Mouse (Mus musculus) left cerebral cortex, postnatal 25 days (tissue): ENCODE data around the gene Notum. TPM values are rescaled to one million over a fixed set of nuclear protein-coding genes. Genes with fewer than 3 reads are reported as not detected.

ENCODE experiments used
- microRNA-seq, 2 experiments: library from miRNA; unstranded; fragments of <30 nt; microRNA quantifications; one replicate each; pipeline ENCODE4 v1.2.0; 2022
- total RNA-seq, 2 experiments: library from RNA; stranded (reverse); gene quantifications; 2 replicates each; pipeline ENCODE4 v1.2.3; 2021

Gene Notum
- total RNA-seq, 2 experiments from 2014 or later, result 4.1 to 4.7 TPM

Small RNAs within 50 kb of the gene (microRNA-seq; reads per million reads assigned to microRNA genes)
- 2.5 to 5.4 reads per million in 2 experiments for gene Mir6936

Other genes with a start within 250 kb of the Notum start
- 10 to 100 TPM; 67.5 to 71.1 TPM for gene Nploc4, start 223.5 kb downstream of the Notum start, total RNA-seq
- gene Tspan10, start 218.5 kb downstream of the Notum start, total RNA-seq, result 1 to 10 TPM; 2.8 to 5.8 TPM
- gene Pde6g, start 207.7 kb downstream of the Notum start, total RNA-seq, result under 1 TPM in 1 of 2 experiments, not detected in 1; 0.18 TPM
- gene Oxld1, start 203.1 kb downstream of the Notum start, total RNA-seq, result 10 to 100 TPM; 12.6 to 15.9 TPM
- 10 to 100 TPM; 21.5 to 29.0 TPM for gene Ccdc137, start 203.1 kb downstream of the Notum start, total RNA-seq
- gene Arl16, start 193.6 kb downstream of the Notum start, total RNA-seq, result 10 to 100 TPM; 56.7 to 58.1 TPM
- 10 to 100 TPM; 72.6 to 75.2 TPM for gene Mrpl12, start 176.6 kb downstream of the Notum start, total RNA-seq
- 10 to 100 TPM; 18.4 to 20.5 TPM for gene Slc25a10, start 169.3 kb downstream of the Notum start, total RNA-seq
- gene Gcgr, start 130.5 kb downstream of the Notum start, total RNA-seq, result not detected
- 10 to 100 TPM; 88.2 to 93.6 TPM for gene Mcrip1, start 111.4 kb downstream of the Notum start, total RNA-seq
- not detected for gene Ppp1r27, start 110.0 kb downstream of the Notum start, total RNA-seq
- 100 to 1,000 TPM; 125 to 127 TPM for gene P4hb, start 87.9 kb downstream of the Notum start, total RNA-seq
- 100 to 1,000 TPM; 340 to 344 TPM for gene Arhgdia, start 79.6 kb downstream of the Notum start, total RNA-seq
- gene Alyref, start 62.8 kb downstream of the Notum start, total RNA-seq, result 10 to 100 TPM; 59.9 to 61.2 TPM
- gene Anapc11, start 62.8 kb downstream of the Notum start, total RNA-seq, result 10 to 100 TPM; 93.2 to 94.8 TPM
- gene Npb, start 52.7 kb downstream of the Notum start, total RNA-seq, result not detected
- 100 to 1,000 TPM; 120 to 141 TPM for gene Pcyt2, start 43.2 kb downstream of the Notum start, total RNA-seq
- gene Sirt7, start 35.9 kb downstream of the Notum start, total RNA-seq, result 10 to 100 TPM; 37.8 TPM
- gene Mafg, start 27.6 kb downstream of the Notum start, total RNA-seq, result 10 to 100 TPM; 91.5 to 98.4 TPM
- 1 to 10 TPM; 1.4 to 2.1 TPM for gene Pycr1, start 17.4 kb downstream of the Notum start, total RNA-seq
- 1 to 10 TPM; 7.4 to 8.6 TPM for gene Myadml2, start 13.0 kb downstream of the Notum start, total RNA-seq
- gene Aspscr1, start 11.8 kb upstream of the Notum start, total RNA-seq, result 10 to 100 TPM; 51.2 to 53.1 TPM
- 10 to 100 TPM; 18.0 to 22.7 TPM for gene Cenpx, start 52.6 kb upstream of the Notum start, total RNA-seq
- gene Lrrc45, start 52.8 kb upstream of the Notum start, total RNA-seq, result 10 to 100 TPM; 50.4 to 60.0 TPM
- gene Rac3, start 60.3 kb upstream of the Notum start, total RNA-seq, result 10 to 100 TPM; 39.4 to 41.0 TPM
- gene Dcxr, start 66.1 kb upstream of the Notum start, total RNA-seq, result 1 to 10 TPM; 6.1 to 7.4 TPM
- gene Cbr2, start 70.9 kb upstream of the Notum start, total RNA-seq, result 1 to 10 TPM; 2.6 to 3.7 TPM
- 10 to 100 TPM; 29.3 to 33.1 TPM for gene Hmga1b, start 101.6 kb upstream of the Notum start, total RNA-seq
- gene Rfng, start 123.0 kb upstream of the Notum start, total RNA-seq, result 10 to 100 TPM; 62.9 to 63.3 TPM
- 100 to 1,000 TPM; 139 to 143 TPM for gene Gps1, start 123.1 kb upstream of the Notum start, total RNA-seq
- 10 to 100 TPM; 40.0 to 42.8 TPM for gene Dus1l, start 135.2 kb upstream of the Notum start, total RNA-seq
- gene Fasn, start 163.4 kb upstream of the Notum start, total RNA-seq, result 100 to 1,000 TPM; 168 to 171 TPM